Mouse (Mus musculus) hindbrain, embryonic 10.5 days (tissue): ENCODE measurements around the gene Zfp646. TPM values are rescaled to one million over a fixed set of nuclear protein-coding genes. Genes with fewer than 3 reads are reported as not detected.
A peak's percentile ranks its signal among the peaks of the same experiment; 100 is the strongest.

ENCODE experiments used
- DNase-seq: peaks from one replicate; pipeline ENCODE4 v3.0.0-alpha.2; 2017; ENCODE audit warnings: low spot score
- H3K27ac ChIP-seq: fragments of 300-500 bp; sonication (generic); 2 replicates; pipeline ENCODE4 v1.5.1; 2016; ENCODE audit warnings: mild to moderate bottlenecking, moderate library complexity
- H3K27me3 ChIP-seq: fragments of 300-500 bp; sonication (generic); 2 replicates; pipeline ENCODE4 v1.6.1; 2016; ENCODE audit warnings: mild to moderate bottlenecking; ENCODE audit not compliant: poor library complexity, insufficient read depth, severe bottlenecking
- H3K36me3 ChIP-seq: fragments of 300-500 bp; sonication (generic); 2 replicates; pipeline ENCODE4 v1.6.1; 2016; ENCODE audit warnings: mild to moderate bottlenecking, moderate library complexity
- H3K4me1 ChIP-seq: fragments of 300-500 bp; sonication (generic); replicated peaks from 2 replicates; pipeline ENCODE4 v1.6.1; 2016; ENCODE audit warnings: mild to moderate bottlenecking
- H3K4me3 ChIP-seq: fragments of 300-500 bp; sonication (generic); 2 replicates; pipeline ENCODE4 v1.5.1; 2016; ENCODE audit warnings: mild to moderate bottlenecking, moderate library complexity
- H3K9me3 ChIP-seq: fragments of 300-500 bp; sonication (generic); 2 replicates; pipeline ENCODE4 v1.6.1; 2016; ENCODE audit warnings: mild to moderate bottlenecking, moderate library complexity
- WGBS: fragments of 180-500 bp; shearing (Covaris S2); methylation state at CpG from one replicate; pipeline ENCODE4 v1.1.7; 2016; 5-methylcytosine and 5-hydroxymethylcytosine counted together
- polyA plus RNA-seq: library from polyadenylated mRNA; unstranded; fragments of >200 nt; fragmentation: Nextera tagmentation; extraction: Ambion mirVana; gene quantifications from 2 replicates; pipeline ENCODE4 v1.2.1, GENCODE M21; 2016

Zfp646 gene
- polyA plus RNA-seq, 1 experiment from 2014 or later: 19.0 TPM

DNA sequence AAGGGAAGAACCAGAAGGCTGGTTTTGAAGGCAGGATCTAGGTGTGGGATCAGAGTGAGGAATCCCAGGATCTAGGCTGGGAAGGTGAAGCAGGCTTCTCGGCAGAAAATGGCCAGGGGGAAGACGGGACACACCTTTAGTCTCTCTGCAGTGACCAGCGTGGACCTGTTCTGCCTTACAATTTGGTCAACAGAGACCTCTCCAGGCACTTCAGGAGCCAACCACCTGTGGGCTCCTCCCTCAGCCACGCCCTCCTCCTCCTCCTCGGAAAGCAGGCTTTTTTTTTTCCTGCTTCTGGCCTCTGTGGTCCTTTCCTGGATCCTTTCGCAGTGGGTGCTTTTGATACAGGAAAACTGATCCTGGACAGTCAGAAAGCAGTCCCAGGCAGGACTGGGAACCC is 53.9 kb downstream of the Zfp646 start, which contains the start of gene Prss8:
Gene Prss8 (minus strand): TSS at position 182 of the 400 bp plus-strand sequence.
- no peaks in the 10 kb centered on the region for H3K9me3 ChIP-seq
- peak within 1 kb of the TSS; percentile 43 for H3K4me3 ChIP-seq
- WGBS: 12% methylated on average over 6 of the region's 6 CpGs
- DNase-seq: no peak
- peak within 1 kb of the TSS; percentile 31 for H3K27ac ChIP-seq
- H3K27me3 ChIP-seq: peaks cover 36% of the 10 kb centered on the region
- peaks cover 61% of the 10 kb centered on the region for H3K4me1 ChIP-seq
- H3K36me3 ChIP-seq: peaks cover 27% of the 10 kb centered on the region

DNA sequence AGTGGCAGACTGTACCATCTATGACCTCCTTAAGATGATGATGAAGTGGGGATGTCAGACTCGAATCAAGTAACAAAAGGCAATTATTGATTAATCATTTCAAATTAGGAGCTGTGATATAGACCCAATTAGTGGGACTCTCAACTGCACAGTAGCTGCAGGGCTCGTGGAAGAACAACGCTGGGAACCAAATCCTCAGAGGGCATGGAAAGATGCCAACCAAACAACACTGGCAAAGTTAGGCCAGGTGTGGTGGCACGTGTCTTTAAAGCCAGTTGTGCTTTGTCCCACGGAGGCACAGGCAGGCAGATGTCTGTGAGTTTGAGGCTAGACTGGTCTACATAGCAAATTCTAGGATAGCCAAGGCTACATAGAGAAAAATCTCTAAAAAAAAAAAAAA is 54.6 kb downstream of the Zfp646 start:
- Histone ChIP-seq H3K4me1 (peaks cover 64% of the 10 kb centered on the region), H3K4me3 (no peak overlapping the region), H3K9me3 (no peaks in the 10 kb centered on the region), H3K27ac (no peak overlapping the region), H3K36me3 (peaks cover 20% of the 10 kb centered on the region), H3K27me3 (peaks cover 36% of the 10 kb centered on the region)
- WGBS: 79% methylated on average over 5 of the region's 5 CpGs
- DNase-seq: no peak

DNA sequence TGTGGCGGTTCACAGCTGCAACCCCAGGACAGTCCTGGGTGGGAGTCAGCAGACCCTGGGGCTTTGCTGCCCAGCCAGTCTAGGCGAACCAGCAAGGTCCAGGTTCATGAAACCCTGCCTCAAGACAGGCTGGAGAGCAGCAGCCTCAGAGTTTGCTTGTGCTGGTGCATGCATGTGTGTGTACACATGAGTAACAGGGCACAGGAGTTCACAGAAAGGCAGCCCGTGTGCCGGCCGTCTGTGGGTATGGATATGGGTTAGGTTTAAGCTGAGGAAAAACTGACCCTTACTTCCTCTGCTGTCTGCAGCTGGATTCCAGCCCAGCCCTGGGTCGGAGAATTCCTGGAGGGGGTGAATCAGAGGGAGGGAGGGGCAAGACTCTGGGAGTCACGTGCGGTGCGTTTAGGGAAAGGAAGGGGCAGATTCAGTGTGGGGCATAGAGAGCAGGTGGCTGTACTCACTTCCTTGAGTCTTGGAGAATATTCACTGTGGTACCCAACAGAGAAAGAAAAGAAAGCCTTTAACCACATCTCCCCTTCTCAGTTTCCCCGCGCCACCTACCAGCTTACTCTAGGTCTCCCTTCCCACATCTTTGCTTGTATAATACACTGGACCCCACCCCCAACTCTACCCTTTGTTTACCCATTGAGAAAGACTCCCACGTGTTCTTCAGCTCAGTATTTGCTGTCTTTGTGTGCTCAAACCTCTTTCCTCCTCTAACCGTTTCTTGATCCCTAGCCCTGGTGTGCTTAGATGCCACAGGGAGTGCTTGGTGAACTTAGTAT is 55.5 kb downstream of the Zfp646 start:
- DNase-seq: no peak
- Histone ChIP-seq H3K36me3 (peaks cover 11% of the 10 kb centered on the region), H3K27ac (peak overlapping the region; percentile 70), H3K4me3 (0 out of 2 replicates have a peak overlapping the region, but pooled peaks have one; percentile 2), H3K27me3 (peaks cover 41% of the 10 kb centered on the region), H3K9me3 (no peaks in the 10 kb centered on the region), H3K4me1 (peaks cover 73% of the 10 kb centered on the region)
- WGBS: 32% methylated on average over 13 of the region's 13 CpGs

DNA sequence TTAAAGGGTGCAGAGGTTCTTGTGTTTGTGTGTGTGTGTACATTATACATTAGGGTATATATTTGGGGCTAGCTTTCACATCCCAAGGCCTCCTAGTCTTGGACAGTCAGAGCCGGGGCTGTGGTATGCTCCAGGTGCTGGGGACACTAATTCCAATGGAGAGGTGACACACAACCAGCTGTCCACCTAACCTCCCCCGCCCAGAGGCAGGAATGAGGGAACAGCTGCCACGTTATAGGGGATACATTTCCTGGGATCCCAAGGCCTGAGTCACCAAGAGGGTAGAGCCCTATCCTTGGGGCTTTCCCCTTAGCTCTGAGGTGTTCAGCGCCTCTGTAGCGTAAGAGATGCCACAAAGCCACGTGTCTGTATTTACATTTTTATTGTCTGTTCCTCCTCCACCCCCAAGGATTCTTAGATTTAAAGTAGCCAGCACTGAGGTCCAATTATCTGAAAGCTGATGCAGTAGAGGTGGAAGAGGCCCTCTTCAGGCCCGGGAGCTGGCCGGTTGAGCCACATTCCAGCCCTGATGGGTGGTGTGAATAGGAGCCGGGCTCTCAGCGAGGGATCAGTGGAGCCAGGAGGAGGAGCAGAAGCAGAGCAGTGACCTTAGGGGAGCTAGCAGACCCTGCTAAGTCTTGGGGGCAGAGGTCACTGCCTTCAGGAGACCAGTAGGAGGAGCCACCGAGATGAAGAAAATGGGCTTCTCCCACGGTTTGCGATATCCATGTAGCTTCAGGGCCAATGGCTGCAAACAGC is 56.4 kb downstream of the Zfp646 start:
- 0 out of 2 replicates have a peak, but pooled peaks cover 2% of the 10 kb centered on the region for H3K36me3 ChIP-seq
- 13% methylated on average over 13 of the region's 13 CpGs for WGBS
- H3K4me3 ChIP-seq: peak overlapping the region; percentile 6; the same call in 1 of the 2 replicates
- peaks cover 42% of the 10 kb centered on the region for H3K27me3 ChIP-seq
- H3K27ac ChIP-seq: peak overlapping the region; percentile 70
- H3K9me3 ChIP-seq: no peaks in the 10 kb centered on the region
- peak; percentile 62 for DNase-seq
- peaks cover 73% of the 10 kb centered on the region for H3K4me1 ChIP-seq

DNA sequence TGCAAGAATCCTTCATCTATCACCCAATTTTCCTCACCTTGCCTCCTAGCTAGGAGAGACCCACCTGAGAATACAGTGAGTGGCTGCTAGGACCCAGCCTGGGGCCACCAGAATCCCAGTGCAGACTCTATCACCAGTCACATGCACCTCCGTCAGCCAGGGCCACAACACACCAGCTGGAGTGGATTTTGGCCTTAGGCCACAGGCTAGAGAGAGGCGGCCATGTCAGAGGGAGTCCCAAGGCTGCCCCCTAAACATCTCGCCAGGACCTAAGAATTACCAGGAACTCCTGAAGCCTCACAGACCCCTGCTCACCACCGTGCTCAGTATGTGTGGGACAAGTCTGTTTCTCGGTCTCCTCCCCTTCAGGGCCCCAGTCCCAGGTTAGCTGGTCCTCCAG is 58.1 kb downstream of the Zfp646 start:
- Histone ChIP-seq H3K4me3 (no peak overlapping the region), H3K9me3 (no peaks in the 10 kb centered on the region), H3K27ac (peak overlapping the region; percentile 92), H3K4me1 (peaks cover 64% of the 10 kb centered on the region), H3K27me3 (peaks cover 27% of the 10 kb centered on the region), H3K36me3 (no peaks in the 10 kb centered on the region)
- no peak for DNase-seq
- 88% methylated on average over 5 of the region's 5 CpGs for WGBS

DNA sequence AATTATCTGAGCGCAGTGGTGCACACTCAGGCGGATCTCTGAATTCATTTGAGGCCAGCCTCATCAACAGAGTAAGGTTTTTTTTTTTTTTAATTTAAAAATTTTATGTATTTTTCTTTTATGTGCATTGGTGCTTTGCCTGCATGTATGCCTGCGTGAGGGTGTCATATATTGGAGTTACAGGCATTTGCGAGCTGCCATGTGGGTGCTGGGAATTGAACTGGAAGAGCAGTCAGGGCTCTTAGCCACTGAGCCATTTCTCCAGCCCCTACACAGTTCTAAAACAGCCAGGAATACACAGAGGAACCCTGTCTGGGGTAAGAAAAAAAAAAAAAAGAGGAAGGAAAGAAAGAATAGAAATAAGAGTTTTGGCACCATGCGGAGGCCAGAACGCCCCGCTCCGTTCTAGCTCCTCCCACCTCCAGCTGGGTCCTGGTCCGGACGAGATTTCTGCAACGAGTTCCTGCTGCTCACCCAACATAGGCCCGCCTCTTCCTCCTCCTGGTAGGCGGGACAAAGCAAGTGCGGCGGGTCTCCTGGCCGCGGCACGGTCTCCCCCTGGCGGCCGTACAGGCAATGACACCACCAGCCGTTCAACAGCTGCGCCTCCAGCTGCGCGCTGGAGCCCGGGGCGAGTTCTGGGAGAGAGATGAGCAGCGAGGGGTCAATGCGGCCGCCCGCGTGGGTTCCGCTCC is 59.2 kb downstream of the Zfp646 start:
- Histone ChIP-seq H3K4me3 (peak overlapping the region; percentile 78), H3K9me3 (no peaks in the 10 kb centered on the region), H3K27me3 (peaks cover 16% of the 10 kb centered on the region), H3K27ac (peak overlapping the region; percentile 92), H3K36me3 (no peaks in the 10 kb centered on the region), H3K4me1 (peaks cover 54% of the 10 kb centered on the region)
- DNase-seq: peak; percentile 95
- 7% methylated on average over 32 of the region's 32 CpGs for WGBS

Other genes starting within 250 kb of the Zfp646 start
- gene Bcl7c, start 167.3 kb upstream of the Zfp646 start, polyA plus RNA-seq: 55.9 and 56.6 TPM in 2 replicates
- 5.1 and 5.8 TPM in 2 replicates for gene Ctf1, start 163.5 kb upstream of the Zfp646 start, polyA plus RNA-seq
- gene Ctf2, start 144.1 kb upstream of the Zfp646 start, polyA plus RNA-seq: 0.26 and 0.37 TPM in 2 replicates
- 8.6 and 8.9 TPM in 2 replicates for gene Fbxl19, start 131.7 kb upstream of the Zfp646 start, polyA plus RNA-seq
- gene Orai3, start 106.4 kb upstream of the Zfp646 start, polyA plus RNA-seq: 10.3 and 11.9 TPM in 2 replicates
- 16.5 and 18.7 TPM in 2 replicates for gene Setd1a, start 99.6 kb upstream of the Zfp646 start, polyA plus RNA-seq
- not detected in 2 replicates for gene Gm49388, start 90.6 kb upstream of the Zfp646 start, polyA plus RNA-seq
- gene Hsd3b7, start 75.6 kb upstream of the Zfp646 start, polyA plus RNA-seq: 7.4 and 7.8 TPM in 2 replicates
- 15.2 and 21.6 TPM in 2 replicates for gene Stx4a, start 51.9 kb upstream of the Zfp646 start, polyA plus RNA-seq
- 5.0 and 8.5 TPM in 2 replicates for gene Stx1b, start 51.7 kb upstream of the Zfp646 start, polyA plus RNA-seq
- gene Zfp668, start 607 bp downstream of the Zfp646 start, polyA plus RNA-seq: 41.4 and 42.3 TPM in 2 replicates
- 0.51 and 1.1 TPM in 2 replicates for gene Prss53, start 14.7 kb downstream of the Zfp646 start, polyA plus RNA-seq
- gene Gm21974, start 19.2 kb downstream of the Zfp646 start, polyA plus RNA-seq: not detected in 2 replicates
- 49.7 and 54.7 TPM in 2 replicates for gene Vkorc1, start 19.4 kb downstream of the Zfp646 start, polyA plus RNA-seq
- gene Bckdk, start 27.9 kb downstream of the Zfp646 start, polyA plus RNA-seq: 115 and 123 TPM in 2 replicates
- 50.4 TPM in 2 replicates for gene Kat8, start 36.3 kb downstream of the Zfp646 start, polyA plus RNA-seq
- gene Prss8, start 53.9 kb downstream of the Zfp646 start, polyA plus RNA-seq: 5.3 and 9.7 TPM in 2 replicates
- gene Prss36, start 70.5 kb downstream of the Zfp646 start, polyA plus RNA-seq: 10.4 and 11.6 TPM in 2 replicates
- 328 and 333 TPM in 2 replicates for gene Fus, start 91.2 kb downstream of the Zfp646 start, polyA plus RNA-seq
- gene Pycard, start 117.6 kb downstream of the Zfp646 start, polyA plus RNA-seq: 9.5 and 12.4 TPM in 2 replicates
- gene Trim72, start 127.7 kb downstream of the Zfp646 start, polyA plus RNA-seq: not detected in 2 replicates
- gene Itgam, start 186.4 kb downstream of the Zfp646 start, polyA plus RNA-seq: 0.58 and 0.73 TPM in 2 replicates
- gene Gm49368, start 186.5 kb downstream of the Zfp646 start, polyA plus RNA-seq: 0.04 TPM in 1 of 2 replicates, not detected in the other